Mouse (Mus musculus) embryonic fibroblast, embryonic 13.5 days (primary cell): ENCODE data around the gene Kcng3.

ENCODE experiments used
- CTCF ChIP-seq: IDR thresholded peaks from 2 replicates; pipeline ENCODE4 v1.5.1; 2011; ENCODE audit warnings: mild to moderate bottlenecking, control low read depth, low read length, moderate library complexity, borderline replicate concordance; ENCODE audit not compliant: insufficient read depth
- POLR2A ChIP-seq: IDR thresholded peaks from 2 replicates; pipeline ENCODE4 v1.6.1; 2011; ENCODE audit warnings: low read depth, mild to moderate bottlenecking, control low read depth, low read length, moderate library complexity

- no peak for TF ChIP-seq CTCF
- TF ChIP-seq POLR2A = no peak
These were observed 27.2 kb upstream of the Kcng3 start for GRCm38 (mm10) chr17:83658943-83659342.
